Mouse (Mus musculus) lung, embryonic 14.5 days (tissue): ENCODE results near the gene Casz1. TPM values are rescaled to one million over a fixed set of nuclear protein-coding genes. Genes with fewer than 3 reads are reported as not detected.

Experiments used
- ATAC-seq: fragments of 200-750 bp; cut with Nextera tagmentation; 2 replicates; pipeline ENCODE4 v1.8.0; 2017; ENCODE audit warnings: mild to moderate bottlenecking, moderate TSS enrichment, moderate library complexity; ENCODE audit not compliant: insufficient read depth
- DNase-seq: peaks from one replicate; pipeline ENCODE4 v3.0.0-alpha.2; 2015
- H3K27ac ChIP-seq: fragments of 300-500 bp; sonication (generic); 2 replicates; pipeline ENCODE4 v1.5.1; 2014; ENCODE audit warnings: low read depth, mild to moderate bottlenecking, moderate library complexity
- H3K27me3 ChIP-seq: fragments of 300-500 bp; sonication (generic); 2 replicates; pipeline ENCODE4 v1.6.1; 2014; ENCODE audit warnings: low read length, control low read depth; ENCODE audit not compliant: insufficient read depth
- H3K36me3 ChIP-seq: fragments of 300-500 bp; sonication (generic); 2 replicates; pipeline ENCODE4 v1.6.1; 2014; ENCODE audit warnings: control low read depth; ENCODE audit not compliant: insufficient read depth
- H3K4me1 ChIP-seq: fragments of 300-500 bp; sonication (generic); 2 replicates; pipeline ENCODE4 v1.6.1; 2014; ENCODE audit warnings: antibody characterized with exemption, control low read depth; ENCODE audit not compliant: insufficient read depth
- H3K4me2 ChIP-seq: fragments of 300-500 bp; sonication (generic); 2 replicates; pipeline ENCODE4 v1.6.1; 2014; ENCODE audit warnings: mild to moderate bottlenecking
- H3K4me3 ChIP-seq: fragments of 300-500 bp; sonication (generic); 2 replicates; pipeline ENCODE4 v1.5.1; 2014; ENCODE audit warnings: low read depth, low read length
- H3K9ac ChIP-seq: fragments of 300-500 bp; sonication (generic); 2 replicates; pipeline ENCODE4 v1.6.1; 2014
- H3K9me3 ChIP-seq: fragments of 300-500 bp; sonication (generic); 2 replicates; pipeline ENCODE4 v1.6.1; 2016; ENCODE audit warnings: low read depth, low read length, control low read depth
- CTCF ChIP-seq: IDR thresholded peaks from 2 replicates; pipeline ENCODE4 v1.5.1; 2016; ENCODE audit warnings: antibody characterized with exemption, low read depth
- WGBS: fragments of 180-500 bp; shearing (Covaris S2); extraction: QIAGEN DNeasy Blood & Tissue Kit; methylation state at CpG from one replicate; pipeline ENCODE4 v1.1.7; 2014; 5-methylcytosine and 5-hydroxymethylcytosine counted together
- polyA plus RNA-seq: library from polyadenylated mRNA; unstranded; fragments of >200 nt; fragmentation: Nextera tagmentation; extraction: Ambion mirVana; gene quantifications from 2 replicates; pipeline ENCODE4 v1.2.1, GENCODE M21; 2014

The Casz1 gene
- polyA plus RNA-seq, 1 experiment from 2014 or later, result 8.3 TPM

- ATAC-seq, result no peak
- 29% methylated on average over 8 of the region's 8 CpGs for WGBS
- H3K27ac ChIP-seq, result no peak overlapping the region
These were observed 98.9 kb downstream of the Casz1 start for GRCm38 (mm10) chr4:148902919-148903727.

GRCm38 (mm10) chr4:148905295-148905694, 101.1 kb downstream of the Casz1 start:
- no peak overlapping the region for H3K27ac ChIP-seq

More at GRCm38 (mm10) chr4:148902919-148903727, 98.9 kb downstream of the Casz1 start:
- H3K4me2 ChIP-seq, result no peak overlapping the region
- TF ChIP-seq CTCF, result peak; percentile 64
- H3K4me1 ChIP-seq, result no peaks in the 10 kb centered on the region; the same call in 1 of the 2 replicates
- no peak overlapping the region for H3K4me3 ChIP-seq
- DNase-seq, result peak; percentile 65
- no peaks in the 10 kb centered on the region for H3K9me3 ChIP-seq
- no peaks in the 10 kb centered on the region for H3K36me3 ChIP-seq
- H3K27me3 ChIP-seq, result peaks cover 41% of the 10 kb centered on the region
- no peak overlapping the region for H3K9ac ChIP-seq

GRCm38 (mm10) chr4:148906806-148907205, 102.6 kb downstream of the Casz1 start:
- H3K27ac ChIP-seq, result no peak overlapping the region
- TF ChIP-seq CTCF, result no peak
- H3K4me2 ChIP-seq, result no peak overlapping the region
- no peaks in the 10 kb centered on the region for H3K9me3 ChIP-seq
- DNase-seq, result no peak
- peaks cover 16% of the 10 kb centered on the region for H3K27me3 ChIP-seq
- ATAC-seq, result no peak
- H3K4me3 ChIP-seq, result no peak overlapping the region
- H3K36me3 ChIP-seq, result no peaks in the 10 kb centered on the region
- no peak overlapping the region for H3K9ac ChIP-seq
- no peaks in the 10 kb centered on the region; the same call in 1 of the 2 replicates for H3K4me1 ChIP-seq
- 82% methylated on average over 10 of the region's 10 CpGs for WGBS

More at GRCm38 (mm10) chr4:148905295-148905694, 101.1 kb downstream of the Casz1 start:
- Histone ChIP-seq H3K4me3 (no peak overlapping the region), H3K36me3 (no peaks in the 10 kb centered on the region), H3K9me3 (no peaks in the 10 kb centered on the region), H3K9ac (no peak overlapping the region), H3K4me1 (no peaks in the 10 kb centered on the region; the same call in 1 of the 2 replicates), H3K4me2 (no peak overlapping the region), H3K27me3 (peaks cover 30% of the 10 kb centered on the region)
- no peak for TF ChIP-seq CTCF
- DNase-seq (no peak), ATAC-seq (no peak)
- WGBS, result 86% methylated on average over 7 of the region's 7 CpGs

GRCm38 (mm10) chr4:148908214-148908681, 104.0 kb downstream of the Casz1 start:
- Histone ChIP-seq H3K9me3 (no peaks in the 10 kb centered on the region), H3K4me3 (no peak overlapping the region), H3K36me3 (no peaks in the 10 kb centered on the region), H3K27ac (no peak overlapping the region; the same call in 1 of the 2 replicates), H3K4me1 (no peaks in the 10 kb centered on the region; the same call in 1 of the 2 replicates), H3K4me2 (no peak overlapping the region), H3K9ac (no peak overlapping the region), H3K27me3 (peaks cover 2% of the 10 kb centered on the region; the same call in 1 of the 2 replicates)
- ATAC-seq (no peak), DNase-seq (no peak)
- peak; percentile 62 for TF ChIP-seq CTCF
- 48% methylated on average over 11 of the region's 11 CpGs for WGBS

GRCm38 (mm10) chr4:148908760-148909510, 104.7 kb downstream of the Casz1 start:
- Histone ChIP-seq H3K4me1 (no peaks in the 10 kb centered on the region; the same call in 1 of the 2 replicates), H3K9ac (no peak overlapping the region), H3K27ac (peak overlapping the region; percentile 27; the same call in 1 of the 2 replicates), H3K36me3 (no peaks in the 10 kb centered on the region), H3K27me3 (no peaks in the 10 kb centered on the region), H3K9me3 (no peaks in the 10 kb centered on the region), H3K4me3 (no peak overlapping the region), H3K4me2 (no peak overlapping the region)
- ATAC-seq (no peak), DNase-seq (no peak)
- 68% methylated on average over 15 of the region's 15 CpGs for WGBS
- TF ChIP-seq CTCF, result no peak

GRCm38 (mm10) chr4:148909566-148909965, 105.3 kb downstream of the Casz1 start:
- H3K9me3 ChIP-seq, result no peaks in the 10 kb centered on the region
- H3K36me3 ChIP-seq, result no peaks in the 10 kb centered on the region
- H3K4me3 ChIP-seq, result no peak overlapping the region
- TF ChIP-seq CTCF, result no peak
- H3K4me1 ChIP-seq, result peaks cover 2% of the 10 kb centered on the region; the same call in 1 of the 2 replicates
- DNase-seq (no peak), ATAC-seq (no peak)
- peak overlapping the region; percentile 27; the same call in 1 of the 2 replicates for H3K27ac ChIP-seq
- H3K27me3 ChIP-seq, result no peaks in the 10 kb centered on the region
- WGBS, result 73% methylated on average over 11 of the region's 11 CpGs
- H3K9ac ChIP-seq, result no peak overlapping the region
- no peak overlapping the region for H3K4me2 ChIP-seq
